Mouse (Mus musculus) intestine, postnatal 0 days (tissue): ENCODE measurements at regions not wholly inside any gene's neighbourhood (a gene's known extent, or its start where the extent isn't known, plus 50 kb on each side); places are given as distances from the start of the nearest gene placed in this dataset.

ENCODE experiments used
- ATAC-seq: fragments of 200-750 bp; cut with Nextera tagmentation; 2 replicates; pipeline ENCODE4 v1.8.0; 2017; ENCODE audit warnings: mild to moderate bottlenecking, moderate TSS enrichment, moderate library complexity
- H3K27ac ChIP-seq: fragments of 300-500 bp; sonication (generic); 2 replicates; pipeline ENCODE4 v1.5.1; 2014; ENCODE audit warnings: mild to moderate bottlenecking, low read depth, low read length, moderate library complexity
- H3K27me3 ChIP-seq: fragments of 300-500 bp; sonication (generic); replicated peaks from 2 replicates; pipeline ENCODE4 v1.6.1; 2014; ENCODE audit warnings: low read length, mixed read lengths; ENCODE audit not compliant: control insufficient read depth, insufficient read depth
- H3K36me3 ChIP-seq: fragments of 300-500 bp; sonication (generic); 2 replicates; pipeline ENCODE4 v1.6.1; 2014; ENCODE audit warnings: mild to moderate bottlenecking, moderate library complexity; ENCODE audit not compliant: control insufficient read depth, insufficient read depth
- H3K4me1 ChIP-seq: fragments of 300-500 bp; sonication (generic); replicated peaks from 2 replicates; pipeline ENCODE4 v1.6.1; 2014; ENCODE audit warnings: antibody characterized with exemption, low read length, mixed read lengths; ENCODE audit not compliant: control insufficient read depth, insufficient read depth
- H3K4me2 ChIP-seq: fragments of 300-500 bp; sonication (generic); replicated peaks from 2 replicates; pipeline ENCODE4 v1.6.1; 2014; ENCODE audit warnings: low read depth, mild to moderate bottlenecking, moderate library complexity
- H3K4me3 ChIP-seq: fragments of 300-500 bp; sonication (generic); 2 replicates; pipeline ENCODE4 v1.5.1; 2014; ENCODE audit warnings: low read depth, low read length
- H3K9ac ChIP-seq: fragments of 300-500 bp; sonication (generic); 2 replicates; pipeline ENCODE4 v1.6.1; 2014; ENCODE audit warnings: mild to moderate bottlenecking, low read depth, low read length
- H3K9me3 ChIP-seq: fragments of 300-500 bp; sonication (generic); 2 replicates; pipeline ENCODE4 v1.6.1; 2016; ENCODE audit warnings: mixed run types; ENCODE audit not compliant: control insufficient read depth
- CTCF ChIP-seq: sonication (generic); IDR thresholded peaks from 2 replicates; pipeline ENCODE4 v1.5.1; 2016; ENCODE audit warnings: low read depth, mild to moderate bottlenecking, control low read depth, antibody characterized with exemption, moderate library complexity
- WGBS: fragments of 180-500 bp; shearing (Covaris S2); extraction: QIAGEN DNeasy Blood & Tissue Kit; methylation state at CpG from one replicate; pipeline ENCODE4 v1.1.7; 2014; 5-methylcytosine and 5-hydroxymethylcytosine counted together

DNA sequence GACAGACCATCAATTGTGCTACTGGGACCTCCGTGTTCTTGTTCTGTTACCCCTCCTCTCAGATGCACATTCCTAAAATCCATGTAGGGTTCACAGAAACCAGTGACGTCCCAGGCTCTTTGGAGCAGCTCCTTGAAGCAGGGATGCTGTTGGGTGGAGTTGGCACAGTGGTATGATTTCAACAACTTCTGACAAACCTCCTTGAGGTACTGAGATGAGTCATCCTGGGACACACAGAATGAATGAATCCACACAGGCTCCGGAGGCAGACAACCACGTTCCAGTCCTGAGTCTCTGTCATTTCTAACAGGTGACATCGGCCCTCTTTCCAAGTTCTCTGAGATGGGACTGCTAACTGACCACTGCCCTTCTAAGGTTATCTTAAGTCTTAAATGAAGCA, 360.2 kb downstream of the Rps15a start:
- H3K9me3 ChIP-seq, result no peaks in the 10 kb centered on the region
- no peak overlapping the region for H3K9ac ChIP-seq
- no peak for ATAC-seq
- TF ChIP-seq CTCF, result no peak
- H3K27ac ChIP-seq, result no peak overlapping the region
- 0 out of 2 replicates have a peak, but pooled peaks cover 11% of the 10 kb centered on the region for H3K4me1 ChIP-seq
- WGBS, result 62% methylated on average over 5 of the region's 5 CpGs
- H3K4me2 ChIP-seq, result no peak overlapping the region
- H3K27me3 ChIP-seq, result no peaks in the 10 kb centered on the region
- no peak overlapping the region for H3K4me3 ChIP-seq
- H3K36me3 ChIP-seq, result no peaks in the 10 kb centered on the region

DNA sequence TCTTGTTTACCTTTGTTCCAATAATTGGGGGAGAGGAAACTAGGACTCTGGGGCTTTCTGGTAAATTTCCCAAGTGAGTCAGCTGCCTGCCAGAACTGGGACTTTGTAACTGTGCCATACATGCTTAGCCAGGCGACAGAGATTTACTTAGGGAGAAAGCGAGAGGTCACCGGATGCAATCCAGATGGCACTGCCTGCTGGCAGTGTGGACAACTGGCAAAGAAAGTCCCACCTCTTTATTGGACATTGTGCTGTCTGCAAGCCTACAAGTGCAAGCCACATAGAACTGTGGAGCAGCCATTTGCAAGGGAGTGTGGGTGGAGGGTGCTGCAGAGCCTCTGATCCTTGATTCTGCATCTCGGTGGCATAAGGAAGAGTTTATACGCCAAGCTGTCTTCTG, 362.7 kb downstream of the Rps15a start:
- Histone ChIP-seq H3K4me2 (no peak overlapping the region), H3K27me3 (no peaks in the 10 kb centered on the region), H3K9ac (no peak overlapping the region), H3K36me3 (no peaks in the 10 kb centered on the region), H3K27ac (no peak overlapping the region), H3K9me3 (no peaks in the 10 kb centered on the region), H3K4me3 (no peak overlapping the region), H3K4me1 (0 out of 2 replicates have a peak, but pooled peaks cover 11% of the 10 kb centered on the region)
- TF ChIP-seq CTCF, result no peak
- peak; percentile 65 for ATAC-seq
- 39% methylated on average over 5 of the region's 5 CpGs for WGBS

DNA sequence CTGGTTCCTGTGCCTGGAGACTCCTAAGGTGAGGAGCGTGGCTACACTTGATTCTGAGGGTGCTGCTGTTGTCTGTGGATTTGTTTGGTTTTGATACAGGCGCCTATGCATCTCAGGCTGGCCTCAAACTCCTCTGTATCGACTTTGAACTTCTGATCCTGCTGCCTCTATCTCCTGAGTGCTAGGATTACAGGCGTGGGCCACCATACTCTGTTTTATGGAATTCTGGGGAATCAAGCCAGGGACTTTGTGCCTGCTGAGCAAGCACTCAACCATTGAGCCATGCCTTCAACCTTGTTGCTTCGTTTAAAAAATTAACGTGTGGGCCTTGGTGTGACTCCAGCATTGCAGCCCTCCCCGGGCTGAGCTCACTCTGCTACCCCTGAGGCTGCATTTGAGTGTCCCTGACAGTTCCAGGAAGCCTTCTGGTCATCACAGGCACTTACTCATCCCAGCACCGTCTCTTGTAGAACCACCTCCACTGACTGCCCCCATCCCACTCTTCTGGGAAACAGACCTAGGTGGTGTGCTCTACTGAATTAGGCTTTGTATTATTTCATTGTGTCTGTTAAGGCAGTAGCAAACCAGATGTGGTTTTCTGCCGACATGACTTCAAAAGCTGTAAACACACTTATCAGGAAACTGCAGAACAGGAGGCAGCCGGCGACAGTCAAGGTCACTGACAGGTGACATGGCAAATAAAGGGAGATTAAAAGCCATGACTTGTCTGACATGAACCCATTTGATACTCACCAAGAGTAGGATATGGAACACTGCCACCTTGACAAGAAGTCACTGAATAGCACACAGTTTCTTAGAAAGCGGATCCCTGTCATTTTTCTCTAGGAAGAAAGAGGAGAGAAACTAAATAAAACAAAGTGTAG, 363.4 kb downstream of the Rps15a start:
- no peak overlapping the region for H3K9ac ChIP-seq
- 0 out of 2 replicates have a peak, but pooled peaks cover 11% of the 10 kb centered on the region for H3K4me1 ChIP-seq
- H3K27me3 ChIP-seq, result no peaks in the 10 kb centered on the region
- WGBS, result 32% methylated on average over 12 of the region's 12 CpGs
- no peaks in the 10 kb centered on the region for H3K36me3 ChIP-seq
- H3K4me3 ChIP-seq, result no peak overlapping the region
- no peaks in the 10 kb centered on the region for H3K9me3 ChIP-seq
- no peak overlapping the region for H3K4me2 ChIP-seq
- no peak for TF ChIP-seq CTCF
- peak overlapping the region; percentile 50; the same call in 1 of the 2 replicates for H3K27ac ChIP-seq
- ATAC-seq, result peak; percentile 78

DNA sequence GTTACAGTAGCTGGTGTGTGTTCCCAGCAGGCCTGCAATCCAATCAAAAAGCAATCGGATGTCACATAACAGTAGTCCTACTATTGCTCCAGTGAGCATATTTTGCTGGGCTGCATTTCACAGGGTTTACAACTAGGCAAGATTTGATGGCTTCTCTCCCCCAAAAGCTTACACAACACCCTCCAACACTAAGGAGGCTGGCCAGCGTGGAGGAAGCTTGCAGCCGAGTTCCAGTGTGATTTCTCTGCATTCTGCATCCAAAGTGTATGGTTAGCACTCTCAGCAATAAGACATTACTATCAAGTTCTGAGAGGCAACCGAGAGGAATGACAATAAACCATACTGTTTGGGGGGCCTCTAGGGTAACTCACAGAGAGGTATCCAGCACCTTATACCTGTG, 367.2 kb downstream of the Xylt1 start:
- 0 out of 2 replicates have a peak, but pooled peaks cover 5% of the 10 kb centered on the region for H3K4me1 ChIP-seq
- H3K27ac ChIP-seq, result no peak overlapping the region
- no peaks in the 10 kb centered on the region for H3K27me3 ChIP-seq
- H3K4me2 ChIP-seq, result no peak overlapping the region
- no peaks in the 10 kb centered on the region for H3K36me3 ChIP-seq
- ATAC-seq, result no peak
- no peaks in the 10 kb centered on the region for H3K9me3 ChIP-seq
- no peak for TF ChIP-seq CTCF
- 81% methylated on average over 4 of the region's 4 CpGs for WGBS
- H3K4me3 ChIP-seq, result no peak overlapping the region
- no peak overlapping the region for H3K9ac ChIP-seq

DNA sequence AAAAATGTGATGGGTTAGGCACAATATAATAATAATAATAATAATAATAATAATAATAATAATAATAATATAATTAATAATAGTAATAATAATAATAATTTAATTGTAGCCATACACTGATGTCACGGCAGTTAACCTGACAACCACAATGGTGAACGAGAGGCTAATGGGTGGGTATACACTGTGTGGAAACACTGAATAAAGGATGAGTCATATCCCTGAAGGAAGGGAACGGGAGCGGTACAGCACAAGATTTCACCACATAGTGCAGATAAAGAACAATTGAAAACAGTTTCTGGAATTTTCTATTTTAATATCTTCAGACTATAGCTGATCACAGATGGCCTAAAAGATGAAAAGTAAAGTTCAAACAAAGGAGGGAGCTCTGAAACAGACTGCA, 365.6 kb downstream of the Xylt1 start:
- no peak overlapping the region for H3K9ac ChIP-seq
- no peak for TF ChIP-seq CTCF
- WGBS, result 56% methylated on average over 4 of the region's 4 CpGs
- H3K27me3 ChIP-seq, result no peaks in the 10 kb centered on the region
- no peak overlapping the region for H3K27ac ChIP-seq
- no peaks in the 10 kb centered on the region for H3K9me3 ChIP-seq
- H3K4me1 ChIP-seq, result no peaks in the 10 kb centered on the region
- no peaks in the 10 kb centered on the region for H3K36me3 ChIP-seq
- no peak overlapping the region for H3K4me3 ChIP-seq
- H3K4me2 ChIP-seq, result no peak overlapping the region
- ATAC-seq, result no peak

DNA sequence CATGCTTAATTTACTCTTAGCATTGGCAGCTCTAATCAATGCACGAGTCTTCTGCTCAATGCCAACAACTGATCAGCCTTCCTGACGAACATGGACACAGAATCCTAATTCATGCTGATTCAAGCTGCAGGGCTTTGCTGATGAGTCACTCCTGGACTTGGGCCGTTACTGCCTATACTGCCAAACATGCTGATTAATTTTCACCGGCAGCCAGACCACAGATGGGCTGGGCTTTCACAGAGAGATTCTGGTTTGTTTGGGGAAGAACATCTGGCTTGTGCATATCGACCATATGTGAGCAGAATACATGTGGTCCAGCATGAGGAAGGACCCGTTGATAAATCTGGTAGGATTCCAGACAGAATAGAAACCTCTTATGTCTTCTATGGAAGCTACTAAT, 358.9 kb downstream of the Xylt1 start:
- no peak for TF ChIP-seq CTCF
- Histone ChIP-seq H3K27me3 (no peaks in the 10 kb centered on the region), H3K9ac (no peak overlapping the region), H3K4me1 (no peaks in the 10 kb centered on the region), H3K4me2 (no peak overlapping the region), H3K4me3 (no peak overlapping the region), H3K36me3 (no peaks in the 10 kb centered on the region), H3K9me3 (no peaks in the 10 kb centered on the region), H3K27ac (no peak overlapping the region)
- no peak for ATAC-seq
- WGBS, result 31% methylated on average over 6 of the region's 6 CpGs
